Mouse (Mus musculus): ENCODE results near the gene Map1s. TPM values are rescaled to one million over a fixed set of nuclear protein-coding genes. Genes with fewer than 3 reads are reported as not detected.
A peak's percentile ranks its signal among the peaks of the same experiment; 100 is the strongest.

Gene Map1s
- total and polyA plus RNA-seq, 3 experiments = 9.5 to 51.4 (median 30.9) TPM

DNA sequence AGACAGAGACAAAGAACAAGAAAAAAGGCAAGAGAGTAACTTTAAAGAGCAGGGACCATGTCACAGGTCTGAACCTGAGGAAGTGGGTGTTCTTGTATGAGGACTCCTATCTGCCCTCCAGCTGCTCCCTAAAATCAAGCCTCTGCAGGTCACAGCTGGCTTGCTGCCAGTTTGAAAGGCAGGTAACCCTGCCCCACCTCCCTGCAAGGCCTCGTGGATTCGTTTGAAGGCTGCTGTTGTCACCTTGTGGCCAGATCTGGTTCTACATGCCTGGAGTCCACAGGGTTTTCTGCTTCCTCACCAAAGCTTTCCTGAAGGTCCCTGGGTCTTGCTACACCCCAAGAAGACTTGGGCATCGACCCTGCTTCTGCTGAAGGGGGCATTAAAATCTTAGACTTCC is 58.4 kb downstream of the Map1s start:
- dilution Hi-C loops (cut with MboI; ENCODE audit: extremely low pct_ligation_motif_present, extremely low pct_unique_long_range_greater_than_20kb, low sequenced_read_pairs) (no loop called here), in situ Hi-C loops (cut with MboI; ENCODE audit: low pct_ligation_motif_present, low pct_unique_long_range_greater_than_20kb, low sequenced_read_pairs) (no loop called here)
- no peaks in the 10 kb centered on the region for H3K4me1 ChIP-seq (ENCODE audit: control insufficient read depth in 1 of 2, insufficient read depth in 2 of 2)
- H3K4me3 ChIP-seq (replicated peaks in 1 of 3; ENCODE audit: low read depth in 2 of 3, low read length in 2 of 3, poor library complexity in 1 of 3) = no peak overlapping the region
- H3K79me2 ChIP-seq (replicated peaks; ENCODE audit: control insufficient read depth, extremely low read depth, insufficient read depth, poor library complexity, severe bottlenecking) = no peaks in the 10 kb centered on the region
- H3K9me3 ChIP-seq (replicated peaks; ENCODE audit: low read length) = no peaks in the 10 kb centered on the region
- H3K9ac ChIP-seq (ENCODE audit: insufficient read depth, low read depth) = no peak overlapping the region
- TF ChIP-seq TCF12 (IDR thresholded peaks at IDR 0.05; ENCODE audit: low read depth, low read length) = peak; percentile 31; the same call in 1 of the 2 replicates
- TF ChIP-seq MXI1 (IDR thresholded peaks at IDR 0.05; ENCODE audit: low read depth, low read length) = no peak
- no peak for TF ChIP-seq POLR2AphosphoS2 (IDR thresholded peaks at IDR 0.05; ENCODE audit: low read depth, low read length)
- no peak for TF ChIP-seq GABPA (IDR thresholded peaks at IDR 0.05; ENCODE audit: insufficient replicate concordance, low read depth, low read length)
- no peak for TF ChIP-seq POLR2A (IDR thresholded peaks at IDR 0.05; ENCODE audit: low read depth, low read length)
- TF ChIP-seq ZMIZ1 (IDR thresholded peaks at IDR 0.05; ENCODE audit: low read depth, low read length) = no peak
- TF ChIP-seq BHLHE40 (IDR thresholded peaks at IDR 0.05; ENCODE audit: low read depth, low read length) = no peak
- TF ChIP-seq ZC3H11A (IDR thresholded peaks at IDR 0.05; ENCODE audit: low read depth, low read length) = peak; percentile 51; the same call in 1 of the 2 replicates
- peak; percentile 58 to 94 for TF ChIP-seq CTCF (conservative IDR thresholded peaks at IDR 0.05 in 1 of 2, IDR thresholded peaks at IDR 0.05 in 1 of 2; ENCODE audit: low read depth in 2 of 2, low read length in 2 of 2)
- no peak for TF ChIP-seq MEF2A (IDR thresholded peaks at IDR 0.05; ENCODE audit: borderline replicate concordance, low read depth, low read length)
- TF ChIP-seq UBTF (IDR thresholded peaks at IDR 0.05; ENCODE audit: low read depth, low read length) = no peak
- no peak for TF ChIP-seq JUN (IDR thresholded peaks at IDR 0.05; ENCODE audit: insufficient read depth, low read depth, low read length)
- no peak for TF ChIP-seq CHD2 (IDR thresholded peaks at IDR 0.05; ENCODE audit: low read length)
- no peak for TF ChIP-seq IRF4 (IDR thresholded peaks at IDR 0.05; ENCODE audit: low read depth, low read length)
- no peak for TF ChIP-seq CHD1 (IDR thresholded peaks at IDR 0.05; ENCODE audit: low read depth, low read length)
- TF ChIP-seq RCOR1 (conservative IDR thresholded peaks at IDR 0.05; ENCODE audit: low read depth, low read length) = no peak
- peak; percentile 90 for TF ChIP-seq RAD21 (IDR thresholded peaks at IDR 0.05; ENCODE audit: low read depth, low read length)
- TF ChIP-seq SIN3A (IDR thresholded peaks at IDR 0.05; ENCODE audit: low read length) = peak; percentile 46; the same call in 1 of the 2 replicates
- TF ChIP-seq NRF1 (IDR thresholded peaks at IDR 0.05; ENCODE audit: low read depth, low read length) = 0 out of 2 replicates have a peak, but pooled peaks have one; percentile 26
- TF ChIP-seq MAZ (IDR thresholded peaks at IDR 0.05; ENCODE audit: low read depth, low read length) = 0 out of 2 replicates have a peak, but pooled peaks have one; percentile 63
- no peak for TF ChIP-seq USF1 (IDR thresholded peaks at IDR 0.05; ENCODE audit: low read depth, low read length)
- TF ChIP-seq NELFE (IDR thresholded peaks at IDR 0.05; ENCODE audit: low read depth, low read length) = peak; percentile 32; the same call in 1 of the 2 replicates
- no peak for TF ChIP-seq ELF1 (IDR thresholded peaks at IDR 0.05; ENCODE audit: low read depth, low read length)
- no peak for TF ChIP-seq KAT2A (IDR thresholded peaks at IDR 0.05; ENCODE audit: insufficient replicate concordance, low read length)
- peak; percentile 89 for TF ChIP-seq SMC3 (IDR thresholded peaks at IDR 0.05; ENCODE audit: low read depth, low read length)
- no peak for TF ChIP-seq TBP (conservative IDR thresholded peaks at IDR 0.05; ENCODE audit: low read depth, low read length)
- TF ChIP-seq PAX5 (IDR thresholded peaks at IDR 0.05; ENCODE audit: low read length) = no peak
- no peak for TF ChIP-seq USF2 (conservative IDR thresholded peaks at IDR 0.05; ENCODE audit: low read depth, low read length)
- TF ChIP-seq EP300 (IDR thresholded peaks at IDR 0.05; ENCODE audit: low read length) = no peak
- TF ChIP-seq HCFC1 (IDR thresholded peaks at IDR 0.05; ENCODE audit: low read depth, low read length) = 0 out of 2 replicates have a peak, but pooled peaks have one; percentile 23
- TF ChIP-seq ETS1 (conservative IDR thresholded peaks at IDR 0.05; ENCODE audit: low read depth, low read length) = no peak
- no peak for TF ChIP-seq JUND (conservative IDR thresholded peaks at IDR 0.05; ENCODE audit: low read depth, low read length)
- no peak for TF ChIP-seq ZKSCAN1 (IDR thresholded peaks at IDR 0.05; ENCODE audit: borderline replicate concordance, low read depth, low read length)
- TF ChIP-seq MYC (IDR thresholded peaks at IDR 0.05; ENCODE audit: low read depth, low read length) = peak; percentile 69; the same call in 1 of the 2 replicates
- TF ChIP-seq MAX (IDR thresholded peaks at IDR 0.05; ENCODE audit: low read length) = peak; percentile 62; the same call in 1 of the 2 replicates
- no peak for TF ChIP-seq MAFK (IDR thresholded peaks at IDR 0.05; ENCODE audit: insufficient replicate concordance, low read length)
- no peak for TF ChIP-seq ZNF384 (IDR thresholded peaks at IDR 0.05; ENCODE audit: low read depth, low read length)
- no peak for TF ChIP-seq E2F4 (IDR thresholded peaks at IDR 0.05; ENCODE audit: insufficient replicate concordance, low read depth, low read length)
- peaks cover 37% of the 10 kb centered on the region for H3K27me3 ChIP-seq (replicated peaks)
- H3K4me2 ChIP-seq (ENCODE audit: insufficient read depth, low read depth, poor library complexity, severe bottlenecking) = no peak overlapping the region
- H3K27ac ChIP-seq (ENCODE audit: insufficient read depth, low read depth) = no peak overlapping the region
- DNase-seq (ENCODE audit: extremely low read depth) = peak; percentile 66
- no peaks in the 10 kb centered on the region for H3K36me3 ChIP-seq (replicated peaks in 1 of 2; ENCODE audit: control insufficient read depth in 1 of 2, insufficient read depth in 1 of 2, low read length in 1 of 2)
